8 mouse cellular contexts compared by ENCODE assay signal in the genomic region with DNA sequence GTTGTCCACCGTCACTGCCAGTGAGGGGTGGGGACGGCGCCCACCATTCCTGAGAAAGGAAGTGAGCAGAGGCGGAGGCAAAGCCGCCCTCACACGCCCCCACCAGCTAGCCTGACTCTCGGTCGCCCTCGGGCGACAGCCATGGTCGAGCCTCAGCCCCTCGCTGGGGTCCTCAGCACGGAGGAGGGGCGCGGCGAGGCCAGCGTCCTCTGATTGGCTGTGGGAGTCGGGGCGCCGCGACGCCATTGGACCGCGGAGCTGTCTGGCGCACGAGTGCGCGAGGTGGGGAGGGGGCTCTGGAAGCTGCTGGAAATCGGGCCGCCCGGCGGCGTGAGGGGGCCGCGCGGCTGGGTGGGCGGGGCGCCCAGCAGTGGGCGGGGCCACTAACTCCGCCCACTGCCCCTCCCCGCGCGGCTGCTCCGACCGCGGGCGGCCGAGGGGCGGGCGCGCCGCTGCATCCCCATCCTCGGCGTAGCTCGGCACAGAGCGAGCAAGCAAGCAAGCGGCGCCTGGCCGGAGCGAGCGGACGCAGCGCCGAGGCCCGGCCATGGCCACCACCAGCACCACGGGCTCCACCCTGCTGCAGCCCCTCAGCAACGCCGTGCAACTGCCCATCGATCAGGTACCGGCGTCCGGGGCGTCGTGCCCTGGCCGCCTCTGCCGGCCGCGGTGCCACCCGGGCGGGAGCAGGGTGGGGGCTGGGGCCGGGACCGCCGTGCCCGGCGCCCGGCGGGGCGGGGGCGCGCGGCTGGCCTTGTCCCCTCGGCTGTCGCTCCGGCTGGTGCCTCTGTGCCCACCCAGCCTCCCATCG. TPM values are rescaled to one million over a fixed set of nuclear protein-coding genes. Genes with fewer than 3 reads are reported as not detected.
DNase-seq lines count a peak whose midpoint lies in the region; ATAC-seq and TF ChIP-seq lines count a peak whose summit lies in the region.

No protein-coding gene starts in this region.

- TF ChIP-seq CTCF in G1E (IDR thresholded peaks at IDR 0.05; ENCODE audit: low read depth, low read length), result no peak
- TF ChIP-seq CTCF in layer of hippocampus, adult 2 months (conservative IDR thresholded peaks at IDR 0.05), result peak; percentile 57
- peak; percentile 64 for TF ChIP-seq CTCF in lung, embryonic 14.5 days (IDR thresholded peaks at IDR 0.05; ENCODE audit: low read depth)

- no peaks in the 10 kb centered on the region for H3K9me3 ChIP-seq in G1E (replicated peaks)
- no peaks in the 10 kb centered on the region for H3K9me3 ChIP-seq in forebrain, embryonic 15.5 days
- no peaks in the 10 kb centered on the region for H3K9me3 ChIP-seq in lung, embryonic 14.5 days (ENCODE audit: low read depth, low read length)

- intact Hi-C loops in heart, postnatal 25 days (cut with DNase I), result loop anchor here (5.0 kb wide), 1 partner anchor 114 kb away; no protein-coding TSS in a partner anchor

- H3K36me3 ChIP-seq in G1E (replicated peaks), result no peaks in the 10 kb centered on the region
- no peaks in the 10 kb centered on the region for H3K36me3 ChIP-seq in forebrain, embryonic 15.5 days
- no peaks in the 10 kb centered on the region for H3K36me3 ChIP-seq in lung, embryonic 14.5 days (ENCODE audit: insufficient read depth)

- H3K4me2 ChIP-seq in forebrain, embryonic 15.5 days (replicated peaks), result peak overlapping the region; percentile 69
- H3K4me2 ChIP-seq in lung, embryonic 14.5 days, result peak overlapping the region; percentile 82

- peak; percentile 42; the same call in 1 of the 2 replicates for ATAC-seq in G1E (ENCODE audit: extremely low read depth, insufficient number of reproducible peaks, low FRiP score, poor library complexity, severe bottlenecking)
- peak; percentile 100 for ATAC-seq in forebrain, embryonic 15.5 days (replicated peaks)
- peak; percentile 99 for ATAC-seq in lung, embryonic 14.5 days (ENCODE audit: insufficient read depth)

- H3K4me3 ChIP-seq in G1E (ENCODE audit: low read depth, low read length), result peak overlapping the region; percentile 85
- peak overlapping the region; percentile 74 for H3K4me3 ChIP-seq in forebrain, embryonic 15.5 days
- H3K4me3 ChIP-seq in layer of hippocampus, adult 2 months, result peak overlapping the region; percentile 96
- peak overlapping the region; percentile 84 for H3K4me3 ChIP-seq in lung, embryonic 14.5 days (ENCODE audit: low read depth, low read length)

- peak overlapping the region; percentile 97 for H3K9ac ChIP-seq in forebrain, embryonic 15.5 days (replicated peaks)
- peak overlapping the region; percentile 87 for H3K9ac ChIP-seq in lung, embryonic 14.5 days

- peak; percentile 98 for DNase-seq in G1E (ENCODE audit: low spot score)
- peak; percentile 71 for DNase-seq in cerebellum, adult 11-12 months
- DNase-seq in heart, postnatal 25 days (ENCODE audit: low spot score), result peak; percentile 70
- peak; percentile 89 for DNase-seq in layer of hippocampus, adult 2 months (ENCODE audit: low spot score in 2 of 2)
- DNase-seq in lung, embryonic 14.5 days, result peak; percentile 98
- DNase-seq in ovary, postnatal 14 days (ENCODE audit: low spot score), result peak; percentile 79
- peak; percentile 86 to 89 for DNase-seq in thymus, postnatal 10 days (ENCODE audit: low spot score in 2 of 2)

- H3K27me3 ChIP-seq in G1E (ENCODE audit: insufficient read depth, low read length), result peaks cover 3% of the 10 kb centered on the region
- H3K27me3 ChIP-seq in forebrain, embryonic 15.5 days, result no peaks in the 10 kb centered on the region
- H3K27me3 ChIP-seq in lung, embryonic 14.5 days (ENCODE audit: insufficient read depth, low read length), result no peaks in the 10 kb centered on the region

- H3K27ac ChIP-seq in forebrain, embryonic 15.5 days (replicated peaks), result peak overlapping the region; percentile 96
- peak overlapping the region; percentile 95 for H3K27ac ChIP-seq in layer of hippocampus, adult 2 months
- H3K27ac ChIP-seq in lung, embryonic 14.5 days (ENCODE audit: low read depth), result peak overlapping the region; percentile 92

- under 1% methylated on average over 86 of the region's 95 CpGs for WGBS in forebrain, embryonic 15.5 days
- WGBS in lung, embryonic 14.5 days, result under 1% methylated on average over 94 of the region's 95 CpGs

- H3K4me1 ChIP-seq in G1E (ENCODE audit: insufficient read depth, low read depth, low read length), result peaks cover 31% of the 10 kb centered on the region
- peaks cover 47% of the 10 kb centered on the region for H3K4me1 ChIP-seq in forebrain, embryonic 15.5 days
- H3K4me1 ChIP-seq in lung, embryonic 14.5 days (ENCODE audit: insufficient read depth), result peaks cover 5% of the 10 kb centered on the region; the same call in 1 of the 2 replicates

RNA-seq across cellular contexts. Expression of a gene that starts 0.7 kb away (rescaled TPM):
- total RNA-seq in G1E (2014; fragmentation: Nextera tagmentation) (1.6 and 2.2 TPM in 2 replicates), G1E (2017) (0.76 and 0.98 TPM in 2 replicates)
- polyA plus RNA-seq in G1E (2012), result 0.20 and 0.21 TPM in 2 replicates
- 70.7 and 72.5 TPM in 2 replicates for polyA plus RNA-seq in forebrain, embryonic 15.5 days (2015; fragmentation: Nextera tagmentation; extraction: Ambion mirVana)
- 10 to 100 TPM; 10.5 to 16.2 TPM for total RNA-seq in heart, postnatal 25 days (2021)
- 10 to 100 TPM; 87.0 to 99.6 TPM for total RNA-seq in layer of hippocampus, adult 2 months (2021)
- polyA plus RNA-seq in lung, embryonic 14.5 days (2014; fragmentation: Nextera tagmentation; extraction: Ambion mirVana), result 44.6 and 45.7 TPM in 2 replicates

Comparison
In these comparisons a context has a peak if more than half of its experiments do, and no peak if none do; other contexts are left out.
1. Peak in every context shown above with its lines: DNase-seq, ATAC-seq, H3K4me3 ChIP-seq and H3K27ac ChIP-seq.
2. ATAC-seq: peak in every context shown above with its lines; median percentile 100 in forebrain, embryonic 15.5 days; 99 in lung, embryonic 14.5 days; 42 in G1E.
3. RNA of a gene that starts 0.7 kb away (total RNA-seq): 87.0 to 99.6 TPM in layer of hippocampus, adult 2 months; 10.5 to 16.2 TPM in heart, postnatal 25 days and 0.76 to 2.2 TPM in G1E; every median in the first group is over 4 times any median in the second.